Mouse (Mus musculus) CH12.LX (cell line): ENCODE measurements around the gene Ttl. TPM values are rescaled to one million over a fixed set of nuclear protein-coding genes. Genes with fewer than 3 reads are reported as not detected.

Experiments used
- DNase-seq: peaks from one replicate; pipeline ENCODE4 v3.0.0-alpha.2; 2013; ENCODE audit errors: extremely low read depth
- H3K27ac ChIP-seq: 2 replicates; pipeline ENCODE4 v1.5.1; 2012; ENCODE audit warnings: low read depth, mild to moderate bottlenecking, control low read depth, moderate library complexity; ENCODE audit not compliant: insufficient read depth
- H3K27me3 ChIP-seq: replicated peaks from 2 replicates; pipeline ENCODE3; 2012; ENCODE audit warnings: inconsistent platforms
- H3K36me3 ChIP-seq, 2 experiments: replicated peaks in 1 of 2; 2 replicates each; pipeline versions ENCODE3 to v1.6.1; 2012; ENCODE audit warnings: inconsistent platforms in 1 of 2, low read length in 1 of 2, mild to moderate bottlenecking in 1 of 2, mixed read lengths in 1 of 2, moderate library complexity in 1 of 2; ENCODE audit not compliant: control insufficient read depth in 1 of 2, insufficient read depth in 1 of 2
- H3K4me1 ChIP-seq, 2 experiments: 2 replicates each; pipeline ENCODE4 v1.6.1; 2012; ENCODE audit warnings: inconsistent platforms in 1 of 2, moderate library complexity in 1 of 2; ENCODE audit not compliant: insufficient read depth in 2 of 2, control insufficient read depth in 1 of 2
- H3K4me2 ChIP-seq: 2 replicates; pipeline ENCODE4 v1.6.1; 2012; ENCODE audit warnings: low read depth, mild to moderate bottlenecking, control low read depth; ENCODE audit not compliant: poor library complexity, insufficient read depth, severe bottlenecking
- H3K4me3 ChIP-seq, 3 experiments: fragments of 150-350 bp in 1 of 3; sonication (generic) in 1 of 3; replicated peaks in 1 of 3; 2 replicates each; pipeline versions ENCODE3 to v1.5.1; 2011 to 2012; ENCODE audit warnings: low read depth in 2 of 3, low read length in 2 of 3, mild to moderate bottlenecking in 2 of 3, moderate library complexity in 2 of 3, control low read depth in 1 of 3, improper control_type of control experiment in 1 of 3, inconsistent platforms in 1 of 3, mixed read lengths in 1 of 3; ENCODE audit not compliant: poor library complexity in 1 of 3
- H3K79me2 ChIP-seq: replicated peaks from 2 replicates; pipeline ENCODE4 v1.6.1; 2012; ENCODE audit warnings: mild to moderate bottlenecking, moderate library complexity; ENCODE audit not compliant: control insufficient read depth, poor library complexity, insufficient read depth, severe bottlenecking; ENCODE audit errors: extremely low read depth
- H3K9ac ChIP-seq: 2 replicates; pipeline ENCODE4 v1.6.1; 2012; ENCODE audit warnings: low read depth, mild to moderate bottlenecking, control low read depth, moderate library complexity; ENCODE audit not compliant: insufficient read depth
- H3K9me3 ChIP-seq: replicated peaks from 2 replicates; pipeline ENCODE3; 2012; ENCODE audit warnings: low read length, inconsistent platforms, mixed read lengths
- BHLHE40 ChIP-seq: IDR thresholded peaks from 2 replicates; pipeline ENCODE4 v1.6.1; 2011; ENCODE audit warnings: mild to moderate bottlenecking, low read depth, low read length, improper control_type of control experiment
- CHD1 ChIP-seq: IDR thresholded peaks from 2 replicates; pipeline ENCODE4 v1.6.1; 2012; ENCODE audit warnings: low read depth, low read length, improper control_type of control experiment, inconsistent platforms
- CTCF ChIP-seq, 2 experiments: IDR thresholded peaks in 1 of 2; conservative IDR thresholded peaks in 1 of 2; 2 replicates each; pipeline ENCODE4 v1.5.1; 2011 to 2012; ENCODE audit warnings: low read depth in 2 of 2, low read length in 2 of 2, improper control_type of control experiment in 1 of 2, inconsistent platforms in 1 of 2, mild to moderate bottlenecking in 1 of 2, moderate library complexity in 1 of 2
- E2F4 ChIP-seq: IDR thresholded peaks from 2 replicates; pipeline ENCODE4 v1.6.1; 2011; ENCODE audit warnings: low read depth, low read length, improper control_type of control experiment; ENCODE audit not compliant: insufficient replicate concordance
- EP300 ChIP-seq: IDR thresholded peaks from 2 replicates; pipeline ENCODE4 v1.6.1; 2011; ENCODE audit warnings: low read length, improper control_type of control experiment
- ETS1 ChIP-seq: conservative IDR thresholded peaks from 2 replicates; pipeline ENCODE4 v1.6.1; 2012; ENCODE audit warnings: low read depth, mild to moderate bottlenecking, inconsistent platforms, low read length, improper control_type of control experiment, moderate library complexity
- HCFC1 ChIP-seq: IDR thresholded peaks from 2 replicates; pipeline ENCODE4 v1.6.1; 2012; ENCODE audit warnings: low read depth, mild to moderate bottlenecking, inconsistent platforms, low read length, improper control_type of control experiment
- JUN ChIP-seq: IDR thresholded peaks from 2 replicates; pipeline ENCODE4 v1.6.1; 2011; ENCODE audit warnings: low read depth, mild to moderate bottlenecking, low read length, improper control_type of control experiment, moderate library complexity; ENCODE audit not compliant: insufficient read depth
- JUND ChIP-seq: conservative IDR thresholded peaks from 2 replicates; pipeline ENCODE4 v1.6.1; 2011; ENCODE audit warnings: low read depth, low read length, improper control_type of control experiment
- KAT2A ChIP-seq: IDR thresholded peaks from 2 replicates; pipeline ENCODE4 v1.6.1; 2012; ENCODE audit warnings: low read length, improper control_type of control experiment, inconsistent platforms; ENCODE audit not compliant: insufficient replicate concordance
- MAFK ChIP-seq: IDR thresholded peaks from 2 replicates; pipeline ENCODE4 v1.6.1; 2011; ENCODE audit warnings: low read length, improper control_type of control experiment; ENCODE audit not compliant: insufficient replicate concordance
- MAX ChIP-seq: IDR thresholded peaks from 2 replicates; pipeline ENCODE4 v1.6.1; 2011; ENCODE audit warnings: low read length, improper control_type of control experiment
- MEF2A ChIP-seq: IDR thresholded peaks from 2 replicates; pipeline ENCODE4 v1.6.1; 2014; ENCODE audit warnings: low read depth, mild to moderate bottlenecking, inconsistent platforms, low read length, improper control_type of control experiment, borderline replicate concordance
- MYC ChIP-seq: IDR thresholded peaks from 2 replicates; pipeline ENCODE4 v1.6.1; 2011; ENCODE audit warnings: low read depth, mild to moderate bottlenecking, improper control_type of control experiment, low read length
- PAX5 ChIP-seq: IDR thresholded peaks from 2 replicates; pipeline ENCODE4 v1.6.1; 2012; ENCODE audit warnings: low read length, inconsistent platforms, mixed read lengths
- POLR2AphosphoS2 ChIP-seq: IDR thresholded peaks from 2 replicates; pipeline ENCODE4 v1.6.1; 2011; ENCODE audit warnings: low read depth, low read length, improper control_type of control experiment
- TBP ChIP-seq: conservative IDR thresholded peaks from 2 replicates; pipeline ENCODE4 v1.6.1; 2011; ENCODE audit warnings: low read depth, low read length, improper control_type of control experiment
- USF2 ChIP-seq: conservative IDR thresholded peaks from 2 replicates; pipeline ENCODE4 v1.6.1; 2011; ENCODE audit warnings: low read depth, low read length, improper control_type of control experiment
- ZKSCAN1 ChIP-seq: IDR thresholded peaks from 2 replicates; pipeline ENCODE4 v1.6.1; 2012; ENCODE audit warnings: low read depth, inconsistent platforms, low read length, improper control_type of control experiment, borderline replicate concordance
- ZMIZ1 ChIP-seq: IDR thresholded peaks from 2 replicates; pipeline ENCODE4 v1.6.1; 2012; ENCODE audit warnings: low read depth, mild to moderate bottlenecking, inconsistent platforms, low read length, improper control_type of control experiment
- dilution Hi-C: fragments of 300-500 bp; cut with MboI; formaldehyde crosslinking; loops from 2 replicates; pipeline ENCODE4 v1.14.3; 2020; ENCODE audit warnings: low sequenced_read_pairs; ENCODE audit not compliant: extremely low pct_unique_long_range_greater_than_20kb, extremely low pct_ligation_motif_present
- in situ Hi-C: fragments of 300-500 bp; cut with MboI; formaldehyde crosslinking; loops from 3 replicates; pipeline ENCODE4 v1.14.3; 2019; ENCODE audit warnings: low sequenced_read_pairs, low pct_ligation_motif_present, low pct_unique_long_range_greater_than_20kb, mixed read lengths
- polyA plus RNA-seq: library from polyadenylated mRNA; unstranded; fragments of >175 nt; gene quantifications from 2 replicates; pipeline ENCODE4 v1.2.1, GENCODE M21; 2012; ENCODE audit warnings: low read depth; ENCODE audit not compliant: insufficient read length
- total RNA-seq, 2 experiments: library from RNA; depleted of rRNA; stranded (reverse); fragments of 300-350 nt in 1 of 2; fragments of >200 nt in 1 of 2; gene quantifications; 2 replicates each; pipeline ENCODE4 v1.2.3; 2012 to 2014

Ttl gene
- total and polyA plus RNA-seq, 3 experiments: 1.8 to 2.9 (median 2.7) TPM

DNA sequence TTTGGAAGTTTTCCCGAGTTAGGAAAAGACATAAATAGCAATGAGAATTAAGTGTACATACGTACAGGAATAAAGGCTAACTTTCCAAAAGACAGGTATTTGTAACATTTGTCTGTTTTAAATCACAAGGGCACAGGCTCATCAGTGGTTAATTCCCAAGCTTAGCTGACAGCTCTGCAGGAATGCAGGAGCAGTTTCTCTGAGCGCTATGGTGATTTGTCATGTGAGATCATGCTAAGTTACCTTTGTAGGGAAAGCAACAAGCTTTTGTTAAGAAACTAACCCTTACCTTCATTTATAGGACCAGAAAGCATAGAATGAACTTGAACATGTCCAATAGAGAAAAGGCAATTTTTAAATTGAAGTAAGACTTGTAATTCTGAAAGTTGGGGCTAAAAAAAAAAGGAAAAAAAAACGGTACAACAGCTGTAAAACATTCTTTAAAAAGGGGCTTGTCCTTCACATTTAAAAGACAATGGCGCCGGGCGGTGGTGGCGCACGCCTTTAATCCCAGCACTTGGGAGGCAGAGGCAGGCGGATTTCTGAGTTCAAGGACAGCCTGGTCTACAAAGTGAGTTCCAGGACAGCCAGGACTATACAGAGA, 4.2 kb upstream of the Ttl start:
- in situ Hi-C loops: no loop called here
- H3K9ac ChIP-seq: no peak overlapping the region

GRCm38 (mm10) chr2:129066326-129066725, 584 bp downstream of the Ttl start:
- in situ Hi-C loops (no loop called here), dilution Hi-C loops (no loop called here)
- Histone ChIP-seq H3K36me3 (no peaks in the 10 kb centered on the region), H3K4me2 (peak overlapping the region; percentile 83), H3K9me3 (no peaks in the 10 kb centered on the region), H3K4me1 (peaks cover 0 to 7% of the 10 kb centered on the region in 2 experiments; a peak in 2 of 4 replicates), H3K27me3 (peaks cover 7% of the 10 kb centered on the region), H3K9ac (peak overlapping the region; percentile 27; the same call in 1 of the 2 replicates), H3K79me2 (no peaks in the 10 kb centered on the region), H3K4me3 (peak overlapping the region; percentile 54 to 86 (median 72)), H3K27ac (no peak overlapping the region)
- TF ChIP-seq E2F4: no peak
- no peak for TF ChIP-seq USF2
- no peak for TF ChIP-seq EP300
- no peak for TF ChIP-seq PAX5
- no peak for TF ChIP-seq JUND
- TF ChIP-seq JUN: no peak
- no peak for TF ChIP-seq TBP
- TF ChIP-seq CTCF (conservative IDR thresholded peaks at IDR 0.05 in 1 of 2, IDR thresholded peaks at IDR 0.05 in 1 of 2; ENCODE audit: low read depth in 2 of 2, low read length in 2 of 2): no peak
- no peak for TF ChIP-seq HCFC1
- no peak for TF ChIP-seq MAFK
- TF ChIP-seq MAX: no peak
- TF ChIP-seq ETS1: no peak
- TF ChIP-seq CHD1: no peak
- no peak for TF ChIP-seq ZKSCAN1
- TF ChIP-seq MYC: no peak
- no peak for TF ChIP-seq MEF2A
- no peak for DNase-seq

More for the DNA sequence above, 4.2 kb upstream of the Ttl start:
- DNase-seq: no peak
- TF ChIP-seq MEF2A: no peak
- TF ChIP-seq ZMIZ1: no peak
- no peak for TF ChIP-seq POLR2AphosphoS2
- no peak for TF ChIP-seq BHLHE40
- no peak for TF ChIP-seq KAT2A
- TF ChIP-seq ETS1: no peak
- no peak overlapping the region for H3K27ac ChIP-seq
- H3K27me3 ChIP-seq: peaks cover 4% of the 10 kb centered on the region
- peaks cover 0 to 4% of the 10 kb centered on the region in 2 experiments; a peak in 2 of 4 replicates for H3K4me1 ChIP-seq
- H3K79me2 ChIP-seq: no peaks in the 10 kb centered on the region
- no peak overlapping the region for H3K4me3 ChIP-seq
- H3K4me2 ChIP-seq: no peak overlapping the region
- dilution Hi-C loops: no loop called here
- no peaks in the 10 kb centered on the region for H3K36me3 ChIP-seq
- H3K9me3 ChIP-seq: peaks cover under 1% of the 10 kb centered on the region
